Mouse (Mus musculus): ENCODE results near the gene Prps1l3. TPM values are rescaled to one million over a fixed set of nuclear protein-coding genes. Genes with fewer than 3 reads are reported as not detected.

Gene Prps1l3
- polyA plus RNA-seq, 1 experiment from 2014 or later: 53.3 TPM

- WGBS: 76% methylated on average over 4 of the region's 8 CpGs
- DNase-seq (ENCODE audit: low spot score): no peak
- Histone ChIP-seq H3K27ac (replicated peaks; ENCODE audit: low read depth, low read length) (no peak overlapping the region), H3K36me3 (ENCODE audit: control insufficient read depth, insufficient read depth, low read length) (no peaks in the 10 kb centered on the region), H3K4me2 (ENCODE audit: low read depth, low read length) (no peak overlapping the region), H3K4me1 (ENCODE audit: control insufficient read depth, insufficient read depth, low read length) (peaks cover 8% of the 10 kb centered on the region), H3K9ac (ENCODE audit: low read depth, low read length) (no peak overlapping the region), H3K27me3 (replicated peaks; ENCODE audit: control insufficient read depth, insufficient read depth, low read length) (no peaks in the 10 kb centered on the region), H3K4me3 (ENCODE audit: low read depth, low read length) (no peak overlapping the region), H3K9me3 (ENCODE audit: control insufficient read depth, low read length) (no peaks in the 10 kb centered on the region)
- no peak for ATAC-seq (ENCODE audit: low read depth)
Observed at GRCm38 (mm10) chr12:57227776-57228175, 2.4 kb upstream of the Prps1l3 start.

- Histone ChIP-seq H3K9ac (ENCODE audit: low read depth, low read length) (peak overlapping the region; percentile 92), H3K4me3 (ENCODE audit: low read depth, low read length) (peak overlapping the region; percentile 87), H3K4me2 (ENCODE audit: low read depth, low read length) (peak overlapping the region; percentile 62), H3K4me1 (ENCODE audit: control insufficient read depth, insufficient read depth, low read length) (peaks cover 8% of the 10 kb centered on the region), H3K9me3 (ENCODE audit: control insufficient read depth, low read length) (no peaks in the 10 kb centered on the region), H3K36me3 (ENCODE audit: control insufficient read depth, insufficient read depth, low read length) (peaks cover 3% of the 10 kb centered on the region; the same call in 1 of the 2 replicates), H3K27me3 (replicated peaks; ENCODE audit: control insufficient read depth, insufficient read depth, low read length) (no peaks in the 10 kb centered on the region), H3K27ac (replicated peaks; ENCODE audit: low read depth, low read length) (no peak overlapping the region; the same call in 1 of the 2 replicates)
- WGBS: 21% methylated on average over 4 of the region's 4 CpGs
- DNase-seq (ENCODE audit: low spot score): no peak
- no peak for ATAC-seq (ENCODE audit: low read depth)
Observed at GRCm38 (mm10) chr12:57229703-57230102, 509 bp upstream of the Prps1l3 start.

- H3K4me2 ChIP-seq (ENCODE audit: low read depth, low read length): peak overlapping the region; percentile 62
- WGBS: 71% methylated on average over 14 of the region's 14 CpGs
- DNase-seq (ENCODE audit: low spot score): peak; percentile 40
- peaks cover 5% of the 10 kb centered on the region; the same call in 1 of the 2 replicates for H3K36me3 ChIP-seq (ENCODE audit: control insufficient read depth, insufficient read depth, low read length)
- peak overlapping the region; percentile 87 for H3K4me3 ChIP-seq (ENCODE audit: low read depth, low read length)
- H3K27me3 ChIP-seq (replicated peaks; ENCODE audit: control insufficient read depth, insufficient read depth, low read length): no peaks in the 10 kb centered on the region
- H3K27ac ChIP-seq (replicated peaks; ENCODE audit: low read depth, low read length): no peak overlapping the region; the same call in 1 of the 2 replicates
- H3K9ac ChIP-seq (ENCODE audit: low read depth, low read length): peak overlapping the region; percentile 92
- ATAC-seq (ENCODE audit: low read depth): no peak
- peaks cover 8% of the 10 kb centered on the region for H3K4me1 ChIP-seq (ENCODE audit: control insufficient read depth, insufficient read depth, low read length)
- H3K9me3 ChIP-seq (ENCODE audit: control insufficient read depth, low read length): no peaks in the 10 kb centered on the region
Observed at GRCm38 (mm10) chr12:57231085-57231875, 1.1 kb downstream of the Prps1l3 start.

- H3K27ac ChIP-seq (replicated peaks; ENCODE audit: low read depth, low read length): no peak overlapping the region
- H3K4me2 ChIP-seq (ENCODE audit: low read depth, low read length): no peak overlapping the region
- H3K4me1 ChIP-seq (ENCODE audit: control insufficient read depth, insufficient read depth, low read length): peaks cover 8% of the 10 kb centered on the region
- H3K36me3 ChIP-seq (ENCODE audit: control insufficient read depth, insufficient read depth, low read length): peaks cover 8% of the 10 kb centered on the region
- DNase-seq (ENCODE audit: low spot score) (no peak), ATAC-seq (ENCODE audit: low read depth) (no peak)
- no peaks in the 10 kb centered on the region for H3K9me3 ChIP-seq (ENCODE audit: control insufficient read depth, low read length)
- no peak overlapping the region for H3K4me3 ChIP-seq (ENCODE audit: low read depth, low read length)
- no peak overlapping the region for H3K9ac ChIP-seq (ENCODE audit: low read depth, low read length)
- 83% methylated on average over 5 of the region's 5 CpGs for WGBS
- H3K27me3 ChIP-seq (replicated peaks; ENCODE audit: control insufficient read depth, insufficient read depth, low read length): no peaks in the 10 kb centered on the region
Observed at GRCm38 (mm10) chr12:57233386-57233785, 3.2 kb downstream of the Prps1l3 start.

GRCm38 (mm10) chr12:57243671-57244495 is 13.7 kb downstream of the Prps1l3 start:
- no peaks in the 10 kb centered on the region for H3K27me3 ChIP-seq (replicated peaks; ENCODE audit: control insufficient read depth, insufficient read depth, low read length)

GRCm38 (mm10) chr12:57258572-57258971 is 28.4 kb downstream of the Prps1l3 start:
- DNase-seq (ENCODE audit: low spot score): no peak
- no peak overlapping the region for H3K4me2 ChIP-seq (ENCODE audit: low read depth, low read length)
- H3K4me1 ChIP-seq (ENCODE audit: control insufficient read depth, insufficient read depth, low read length): no peaks in the 10 kb centered on the region

More at GRCm38 (mm10) chr12:57243671-57244495, 13.7 kb downstream of the Prps1l3 start:
- H3K9ac ChIP-seq (ENCODE audit: low read depth, low read length): no peak overlapping the region
- H3K36me3 ChIP-seq (ENCODE audit: control insufficient read depth, insufficient read depth, low read length): peaks cover 32% of the 10 kb centered on the region
- H3K27ac ChIP-seq (replicated peaks; ENCODE audit: low read depth, low read length): no peak overlapping the region
- H3K4me2 ChIP-seq (ENCODE audit: low read depth, low read length): no peak overlapping the region
- WGBS: 85% methylated on average over 5 of the region's 5 CpGs
- no peak overlapping the region for H3K4me3 ChIP-seq (ENCODE audit: low read depth, low read length)
- DNase-seq (ENCODE audit: low spot score) (no peak), ATAC-seq (ENCODE audit: low read depth) (no peak)
- H3K9me3 ChIP-seq (ENCODE audit: control insufficient read depth, low read length): no peaks in the 10 kb centered on the region
- no peaks in the 10 kb centered on the region for H3K4me1 ChIP-seq (ENCODE audit: control insufficient read depth, insufficient read depth, low read length)

GRCm38 (mm10) chr12:57275456-57275855 is 45.2 kb downstream of the Prps1l3 start:
- no peak overlapping the region for H3K27ac ChIP-seq (replicated peaks; ENCODE audit: low read depth, low read length)
- H3K9me3 ChIP-seq (ENCODE audit: control insufficient read depth, low read length): no peaks in the 10 kb centered on the region
- no peaks in the 10 kb centered on the region for H3K36me3 ChIP-seq (ENCODE audit: control insufficient read depth, insufficient read depth, low read length)
- DNase-seq (ENCODE audit: low spot score) (peak; percentile 60), ATAC-seq (ENCODE audit: low read depth) (no peak)
- H3K4me3 ChIP-seq (ENCODE audit: low read depth, low read length): no peak overlapping the region
- H3K9ac ChIP-seq (ENCODE audit: low read depth, low read length): no peak overlapping the region
- no peaks in the 10 kb centered on the region for H3K27me3 ChIP-seq (replicated peaks; ENCODE audit: control insufficient read depth, insufficient read depth, low read length)
- no peak overlapping the region for H3K4me2 ChIP-seq (ENCODE audit: low read depth, low read length)
- no peaks in the 10 kb centered on the region for H3K4me1 ChIP-seq (ENCODE audit: control insufficient read depth, insufficient read depth, low read length)
- 36% methylated on average over 1 of the region's 1 CpGs for WGBS

More at GRCm38 (mm10) chr12:57258572-57258971, 28.4 kb downstream of the Prps1l3 start:
- Histone ChIP-seq H3K9me3 (ENCODE audit: control insufficient read depth, low read length) (no peaks in the 10 kb centered on the region), H3K4me3 (ENCODE audit: low read depth, low read length) (no peak overlapping the region), H3K27me3 (replicated peaks; ENCODE audit: control insufficient read depth, insufficient read depth, low read length) (no peaks in the 10 kb centered on the region), H3K27ac (replicated peaks; ENCODE audit: low read depth, low read length) (no peak overlapping the region), H3K9ac (ENCODE audit: low read depth, low read length) (no peak overlapping the region), H3K36me3 (ENCODE audit: control insufficient read depth, insufficient read depth, low read length) (no peaks in the 10 kb centered on the region)
- no peak for ATAC-seq (ENCODE audit: low read depth)
- 61% methylated on average over 2 of the region's 2 CpGs for WGBS

- Histone ChIP-seq H3K27ac (replicated peaks; ENCODE audit: low read depth, low read length) (no peak overlapping the region), H3K36me3 (ENCODE audit: control insufficient read depth, insufficient read depth, low read length) (no peaks in the 10 kb centered on the region), H3K4me3 (ENCODE audit: low read depth, low read length) (no peak overlapping the region), H3K9me3 (ENCODE audit: control insufficient read depth, low read length) (no peaks in the 10 kb centered on the region), H3K9ac (ENCODE audit: low read depth, low read length) (no peak overlapping the region), H3K4me1 (ENCODE audit: control insufficient read depth, insufficient read depth, low read length) (no peaks in the 10 kb centered on the region), H3K4me2 (ENCODE audit: low read depth, low read length) (no peak overlapping the region), H3K27me3 (replicated peaks; ENCODE audit: control insufficient read depth, insufficient read depth, low read length) (no peaks in the 10 kb centered on the region)
- ATAC-seq (ENCODE audit: low read depth) (no peak), DNase-seq (ENCODE audit: low spot score) (peak; percentile 75)
- 54% methylated on average over 3 of the region's 3 CpGs for WGBS
Observed at GRCm38 (mm10) chr12:57281155-57282114, 51.2 kb downstream of the Prps1l3 start.
